Mouse (Mus musculus): ENCODE data around the gene Crcp. TPM values are rescaled to one million over a fixed set of nuclear protein-coding genes. Genes with fewer than 3 reads are reported as not detected.
A peak's percentile ranks its signal among the peaks of the same experiment; 100 is the strongest.

Gene Crcp
- polyA plus RNA-seq (2014; fragmentation: Nextera tagmentation; extraction: Ambion mirVana): 30.8 and 34.8 TPM in 2 replicates

GRCm38 (mm10) chr5:130029142-130029897 lies at the start of gene Crcp, which contains the start of gene Asl:
TSS of gene Crcp (plus strand) at chr5:130029290.
TSS of gene Asl (minus strand) at chr5:130029247.
- Histone ChIP-seq H3K27ac (ENCODE audit: low read depth, low read length) (peak within 1 kb of the TSS; percentile 82), H3K4me2 (peak within 1 kb of the TSS; percentile 80), H3K9me3 (ENCODE audit: control insufficient read depth, low read length) (no peaks in the 10 kb centered on the region), H3K36me3 (ENCODE audit: control insufficient read depth, insufficient read depth, low read length) (no peaks in the 10 kb centered on the region), H3K4me3 (ENCODE audit: low read depth, low read length) (peak within 1 kb of the TSS; percentile 76), H3K9ac (ENCODE audit: low read depth, low read length) (peak within 1 kb of the TSS; percentile 79), H3K27me3 (replicated peaks; ENCODE audit: control insufficient read depth, insufficient read depth, low read length) (no peaks in the 10 kb centered on the region; the same call in 1 of the 2 replicates), H3K4me1 (replicated peaks; ENCODE audit: control insufficient read depth, insufficient read depth, low read length) (peaks cover 18% of the 10 kb centered on the region)
- DNase-seq (ENCODE audit: low spot score) (peak; percentile 84), ATAC-seq (replicated peaks; ENCODE audit: low FRiP score) (peak; percentile 81)
- WGBS: 1% methylated on average over 51 of the region's 51 CpGs

- Histone ChIP-seq H3K9ac (ENCODE audit: low read depth, low read length) (no peak overlapping the region), H3K27ac (ENCODE audit: low read depth, low read length) (no peak overlapping the region; the same call in 1 of the 2 replicates), H3K36me3 (ENCODE audit: control insufficient read depth, insufficient read depth, low read length) (peaks cover 8% of the 10 kb centered on the region; the same call in 1 of the 2 replicates), H3K4me3 (ENCODE audit: low read depth, low read length) (no peak overlapping the region), H3K9me3 (ENCODE audit: control insufficient read depth, low read length) (no peaks in the 10 kb centered on the region), H3K27me3 (replicated peaks; ENCODE audit: control insufficient read depth, insufficient read depth, low read length) (no peaks in the 10 kb centered on the region), H3K4me1 (replicated peaks; ENCODE audit: control insufficient read depth, insufficient read depth, low read length) (peaks cover 40% of the 10 kb centered on the region), H3K4me2 (peak overlapping the region; percentile 27)
- 43% methylated on average over 3 of the region's 3 CpGs for WGBS
- DNase-seq (ENCODE audit: low spot score) (no peak), ATAC-seq (replicated peaks; ENCODE audit: low FRiP score) (peak; percentile 50; the same call in 1 of the 2 replicates)
These were observed 48.9 kb upstream of the Crcp start for GRCm38 (mm10) chr5:129980216-129980615.

- no peak for DNase-seq (ENCODE audit: low spot score)
- Histone ChIP-seq H3K4me2 (no peak overlapping the region), H3K4me1 (replicated peaks; ENCODE audit: control insufficient read depth, insufficient read depth, low read length) (peaks cover 3% of the 10 kb centered on the region; the same call in 1 of the 2 replicates), H3K9ac (ENCODE audit: low read depth, low read length) (no peak overlapping the region), H3K9me3 (ENCODE audit: control insufficient read depth, low read length) (no peaks in the 10 kb centered on the region), H3K27ac (ENCODE audit: low read depth, low read length) (no peak overlapping the region), H3K27me3 (replicated peaks; ENCODE audit: control insufficient read depth, insufficient read depth, low read length) (no peaks in the 10 kb centered on the region), H3K36me3 (ENCODE audit: control insufficient read depth, insufficient read depth, low read length) (peaks cover 5% of the 10 kb centered on the region), H3K4me3 (ENCODE audit: low read depth, low read length) (no peak overlapping the region)
- ATAC-seq (replicated peaks; ENCODE audit: low FRiP score): no peak
- WGBS: 84% methylated on average over 13 of the region's 13 CpGs
These were observed 39.7 kb upstream of the Crcp start for GRCm38 (mm10) chr5:129989376-129989775.

- Histone ChIP-seq H3K9me3 (ENCODE audit: control insufficient read depth, low read length) (no peaks in the 10 kb centered on the region), H3K4me2 (no peak overlapping the region; the same call in 1 of the 2 replicates), H3K9ac (ENCODE audit: low read depth, low read length) (no peak overlapping the region), H3K27me3 (replicated peaks; ENCODE audit: control insufficient read depth, insufficient read depth, low read length) (no peaks in the 10 kb centered on the region), H3K36me3 (ENCODE audit: control insufficient read depth, insufficient read depth, low read length) (peaks cover 5% of the 10 kb centered on the region), H3K27ac (ENCODE audit: low read depth, low read length) (no peak overlapping the region), H3K4me3 (ENCODE audit: low read depth, low read length) (no peak overlapping the region), H3K4me1 (replicated peaks; ENCODE audit: control insufficient read depth, insufficient read depth, low read length) (peaks cover 3% of the 10 kb centered on the region; the same call in 1 of the 2 replicates)
- DNase-seq (ENCODE audit: low spot score) (no peak), ATAC-seq (replicated peaks; ENCODE audit: low FRiP score) (peak; percentile 84)
- WGBS: 73% methylated on average over 5 of the region's 5 CpGs
These were observed 37.2 kb upstream of the Crcp start for GRCm38 (mm10) chr5:129991898-129992297.

GRCm38 (mm10) chr5:129993374-129993773 lies 35.7 kb upstream of the Crcp start:
- peaks cover 5% of the 10 kb centered on the region for H3K36me3 ChIP-seq (ENCODE audit: control insufficient read depth, insufficient read depth, low read length)
- WGBS: 83% methylated on average over 14 of the region's 14 CpGs
- H3K4me2 ChIP-seq: no peak overlapping the region
- peaks cover 3% of the 10 kb centered on the region; the same call in 1 of the 2 replicates for H3K4me1 ChIP-seq (replicated peaks; ENCODE audit: control insufficient read depth, insufficient read depth, low read length)
- ATAC-seq (replicated peaks; ENCODE audit: low FRiP score) (peak; percentile 42; the same call in 1 of the 2 replicates), DNase-seq (ENCODE audit: low spot score) (no peak)
- H3K27me3 ChIP-seq (replicated peaks; ENCODE audit: control insufficient read depth, insufficient read depth, low read length): no peaks in the 10 kb centered on the region
- peak overlapping the region; percentile 6; the same call in 1 of the 2 replicates for H3K27ac ChIP-seq (ENCODE audit: low read depth, low read length)
- H3K9ac ChIP-seq (ENCODE audit: low read depth, low read length): no peak overlapping the region
- no peak overlapping the region for H3K4me3 ChIP-seq (ENCODE audit: low read depth, low read length)
- no peaks in the 10 kb centered on the region for H3K9me3 ChIP-seq (ENCODE audit: control insufficient read depth, low read length)

- no peak overlapping the region for H3K4me2 ChIP-seq
- H3K4me3 ChIP-seq (ENCODE audit: low read depth, low read length): no peak overlapping the region
- H3K4me1 ChIP-seq (replicated peaks; ENCODE audit: control insufficient read depth, insufficient read depth, low read length): peaks cover 3% of the 10 kb centered on the region; the same call in 1 of the 2 replicates
- no peak for ATAC-seq (replicated peaks; ENCODE audit: low FRiP score)
- no peak for DNase-seq (ENCODE audit: low spot score)
- H3K9ac ChIP-seq (ENCODE audit: low read depth, low read length): no peak overlapping the region
- H3K36me3 ChIP-seq (ENCODE audit: control insufficient read depth, insufficient read depth, low read length): peaks cover 5% of the 10 kb centered on the region
- H3K9me3 ChIP-seq (ENCODE audit: control insufficient read depth, low read length): no peaks in the 10 kb centered on the region
- no peaks in the 10 kb centered on the region for H3K27me3 ChIP-seq (replicated peaks; ENCODE audit: control insufficient read depth, insufficient read depth, low read length)
- H3K27ac ChIP-seq (ENCODE audit: low read depth, low read length): no peak overlapping the region
- WGBS: 93% methylated on average over 7 of the region's 7 CpGs
These were observed 34.1 kb upstream of the Crcp start for GRCm38 (mm10) chr5:129994989-129995388.

GRCm38 (mm10) chr5:129997700-129998099 lies 31.4 kb upstream of the Crcp start:
- ATAC-seq (replicated peaks; ENCODE audit: low FRiP score): no peak
- Histone ChIP-seq H3K9ac (ENCODE audit: low read depth, low read length) (no peak overlapping the region), H3K4me2 (no peak overlapping the region), H3K27ac (ENCODE audit: low read depth, low read length) (no peak overlapping the region; the same call in 1 of the 2 replicates), H3K4me1 (replicated peaks; ENCODE audit: control insufficient read depth, insufficient read depth, low read length) (peaks cover 8% of the 10 kb centered on the region; the same call in 1 of the 2 replicates), H3K27me3 (replicated peaks; ENCODE audit: control insufficient read depth, insufficient read depth, low read length) (no peaks in the 10 kb centered on the region), H3K36me3 (ENCODE audit: control insufficient read depth, insufficient read depth, low read length) (peaks cover 5% of the 10 kb centered on the region), H3K9me3 (ENCODE audit: control insufficient read depth, low read length) (no peaks in the 10 kb centered on the region), H3K4me3 (ENCODE audit: low read depth, low read length) (no peak overlapping the region)
- WGBS: 72% methylated on average over 19 of the region's 19 CpGs
- DNase-seq (ENCODE audit: low spot score): no peak

- H3K27ac ChIP-seq (ENCODE audit: low read depth, low read length): no peak overlapping the region
- no peak overlapping the region for H3K4me2 ChIP-seq
- H3K36me3 ChIP-seq (ENCODE audit: control insufficient read depth, insufficient read depth, low read length): no peaks in the 10 kb centered on the region; the same call in 1 of the 2 replicates
- no peak for ATAC-seq (replicated peaks; ENCODE audit: low FRiP score)
- H3K27me3 ChIP-seq (replicated peaks; ENCODE audit: control insufficient read depth, insufficient read depth, low read length): no peaks in the 10 kb centered on the region
- H3K4me1 ChIP-seq (replicated peaks; ENCODE audit: control insufficient read depth, insufficient read depth, low read length): peaks cover 13% of the 10 kb centered on the region
- DNase-seq (ENCODE audit: low spot score): no peak
- no peak overlapping the region for H3K9ac ChIP-seq (ENCODE audit: low read depth, low read length)
- no peaks in the 10 kb centered on the region for H3K9me3 ChIP-seq (ENCODE audit: control insufficient read depth, low read length)
- WGBS: 44% methylated on average over 4 of the region's 4 CpGs
- no peak overlapping the region for H3K4me3 ChIP-seq (ENCODE audit: low read depth, low read length)
These were observed 30.0 kb upstream of the Crcp start for GRCm38 (mm10) chr5:129999097-129999496.

Data from liver, embryonic 11.5 days (tissue).